Mouse (Mus musculus) cerebellum, adult 11 months (tissue): Measurements from ENCODE around the gene Tle4.
"Not testable (repeated sequence)": the region's sequence is repeated elsewhere in the genome, so short reads cannot be mapped to it uniquely, and the experiment has no call there.

Source experiments
- DNase-seq: peaks from one replicate; pipeline ENCODE4 v3.0.0; 2022

Gene Tle4

GRCm38 (mm10) chr19:14597917-14598689, at the start of gene Tle4:
TSS of gene Tle4 (minus strand) at chr19:14598051.
- peak; percentile 100 for DNase-seq

GRCm38 (mm10) chr19:14645666-14646065, 47.8 kb upstream of the Tle4 start:
- no peak for DNase-seq

- DNase-seq: no peak
Observed at GRCm38 (mm10) chr19:14644756-14645155, 46.9 kb upstream of the Tle4 start.

- not testable (repeated sequence) for DNase-seq
Observed at GRCm38 (mm10) chr19:14643091-14643490, 45.2 kb upstream of the Tle4 start.

GRCm38 (mm10) chr19:14642663-14643062, 44.8 kb upstream of the Tle4 start:
- DNase-seq: no peak

- DNase-seq: no peak
Observed at GRCm38 (mm10) chr19:14635213-14635928, 37.5 kb upstream of the Tle4 start.

GRCm38 (mm10) chr19:14623355-14623754, 25.5 kb upstream of the Tle4 start:
- no peak for DNase-seq

GRCm38 (mm10) chr19:14620534-14620933, 22.7 kb upstream of the Tle4 start:
- DNase-seq: no peak

GRCm38 (mm10) chr19:14619814-14620213, 22.0 kb upstream of the Tle4 start:
- no peak for DNase-seq

- DNase-seq: no peak
Observed at GRCm38 (mm10) chr19:14614816-14615215, 17.0 kb upstream of the Tle4 start.

- DNase-seq: no peak
Observed at GRCm38 (mm10) chr19:14610542-14611317, 12.9 kb upstream of the Tle4 start.

- DNase-seq: no peak
Observed at GRCm38 (mm10) chr19:14600841-14601240, 3.0 kb upstream of the Tle4 start.

GRCm38 (mm10) chr19:14600354-14600753, 2.5 kb upstream of the Tle4 start:
- no peak for DNase-seq

GRCm38 (mm10) chr19:14599851-14600251, 2.0 kb upstream of the Tle4 start:
- DNase-seq: peak; percentile 25

GRCm38 (mm10) chr19:14598690-14599288, 938 bp upstream of the Tle4 start:
- DNase-seq: no peak

GRCm38 (mm10) chr19:14596941-14597916, 622 bp downstream of the Tle4 start:
- peak; percentile 59 for DNase-seq

- no peak for DNase-seq
Observed at GRCm38 (mm10) chr19:14596358-14596940, 1.4 kb downstream of the Tle4 start.

- DNase-seq: no peak
Observed at GRCm38 (mm10) chr19:14595390-14595997, 2.4 kb downstream of the Tle4 start.

- no peak for DNase-seq
Observed at GRCm38 (mm10) chr19:14594537-14594936, 3.3 kb downstream of the Tle4 start.

GRCm38 (mm10) chr19:14591809-14592535, 5.9 kb downstream of the Tle4 start:
- no peak for DNase-seq
